Mouse (Mus musculus): ENCODE data around the gene Rabep2. TPM values are rescaled to one million over a fixed set of nuclear protein-coding genes. Genes with fewer than 3 reads are reported as not detected.

Rabep2 gene
- polyA plus RNA-seq, 1 experiment: 21.9 TPM

GRCm38 (mm10) chr7:126408686-126409085, 19.9 kb upstream of the Rabep2 start:
- H3K4me3 ChIP-seq (ENCODE audit: insufficient read depth, low read length): no peak overlapping the region
- TF ChIP-seq POLR2A (IDR thresholded peaks at IDR 0.05; ENCODE audit: extremely low read depth, insufficient read depth, low read length): no peak
- TF ChIP-seq CTCF (IDR thresholded peaks at IDR 0.05; ENCODE audit: extremely low read depth, insufficient read depth, low read length): no peak
- no peaks in the 10 kb centered on the region for H3K4me1 ChIP-seq (ENCODE audit: control insufficient read depth, insufficient read depth, low read length)
- no peak overlapping the region for H3K27ac ChIP-seq (ENCODE audit: insufficient read depth, low read length)

GRCm38 (mm10) chr7:126411061-126411460, 17.5 kb upstream of the Rabep2 start:
- no peaks in the 10 kb centered on the region for H3K4me1 ChIP-seq (ENCODE audit: control insufficient read depth, insufficient read depth, low read length)
- no peak overlapping the region for H3K4me3 ChIP-seq (ENCODE audit: insufficient read depth, low read length)
- H3K27ac ChIP-seq (ENCODE audit: insufficient read depth, low read length): no peak overlapping the region
- TF ChIP-seq CTCF (IDR thresholded peaks at IDR 0.05; ENCODE audit: extremely low read depth, insufficient read depth, low read length) (no peak), POLR2A (IDR thresholded peaks at IDR 0.05; ENCODE audit: extremely low read depth, insufficient read depth, low read length) (no peak)

- H3K27ac ChIP-seq (ENCODE audit: insufficient read depth, low read length): no peak within 1 kb of the TSS
- H3K4me1 ChIP-seq (ENCODE audit: control insufficient read depth, insufficient read depth, low read length): no peaks in the 10 kb centered on the region
- no peak within 1 kb of the TSS for H3K4me3 ChIP-seq (ENCODE audit: insufficient read depth, low read length)
- TF ChIP-seq CTCF (IDR thresholded peaks at IDR 0.05; ENCODE audit: extremely low read depth, insufficient read depth, low read length): no peak
- no peak for TF ChIP-seq POLR2A (IDR thresholded peaks at IDR 0.05; ENCODE audit: extremely low read depth, insufficient read depth, low read length)
These were observed 13.8 kb upstream of the Rabep2 start, which contains the start of gene Cd19 for GRCm38 (mm10) chr7:126414725-126415124. Gene Cd19, minus strand, starts transcription at chr7:126414889.

- Histone ChIP-seq H3K27ac (ENCODE audit: insufficient read depth, low read length) (no peak overlapping the region), H3K4me1 (ENCODE audit: control insufficient read depth, insufficient read depth, low read length) (no peaks in the 10 kb centered on the region), H3K4me3 (ENCODE audit: insufficient read depth, low read length) (no peak overlapping the region)
- TF ChIP-seq CTCF (IDR thresholded peaks at IDR 0.05; ENCODE audit: extremely low read depth, insufficient read depth, low read length): no peak
- TF ChIP-seq POLR2A (IDR thresholded peaks at IDR 0.05; ENCODE audit: extremely low read depth, insufficient read depth, low read length): no peak
These were observed 11.9 kb upstream of the Rabep2 start for GRCm38 (mm10) chr7:126416615-126417014.

GRCm38 (mm10) chr7:126417045-126417444, 11.5 kb upstream of the Rabep2 start:
- no peaks in the 10 kb centered on the region for H3K4me1 ChIP-seq (ENCODE audit: control insufficient read depth, insufficient read depth, low read length)
- H3K4me3 ChIP-seq (ENCODE audit: insufficient read depth, low read length): no peak overlapping the region
- H3K27ac ChIP-seq (ENCODE audit: insufficient read depth, low read length): no peak overlapping the region
- TF ChIP-seq POLR2A (IDR thresholded peaks at IDR 0.05; ENCODE audit: extremely low read depth, insufficient read depth, low read length) (no peak), CTCF (IDR thresholded peaks at IDR 0.05; ENCODE audit: extremely low read depth, insufficient read depth, low read length) (no peak)

- Histone ChIP-seq H3K4me3 (ENCODE audit: insufficient read depth, low read length) (no peak overlapping the region), H3K27ac (ENCODE audit: insufficient read depth, low read length) (no peak overlapping the region), H3K4me1 (ENCODE audit: control insufficient read depth, insufficient read depth, low read length) (no peaks in the 10 kb centered on the region)
- TF ChIP-seq POLR2A (IDR thresholded peaks at IDR 0.05; ENCODE audit: extremely low read depth, insufficient read depth, low read length): no peak
- TF ChIP-seq CTCF (IDR thresholded peaks at IDR 0.05; ENCODE audit: extremely low read depth, insufficient read depth, low read length): no peak
These were observed 11.0 kb upstream of the Rabep2 start for GRCm38 (mm10) chr7:126417606-126418005.

- TF ChIP-seq CTCF (IDR thresholded peaks at IDR 0.05; ENCODE audit: extremely low read depth, insufficient read depth, low read length): no peak
- TF ChIP-seq POLR2A (IDR thresholded peaks at IDR 0.05; ENCODE audit: extremely low read depth, insufficient read depth, low read length): no peak
- H3K4me1 ChIP-seq (ENCODE audit: control insufficient read depth, insufficient read depth, low read length): no peaks in the 10 kb centered on the region
These were observed 10.1 kb upstream of the Rabep2 start for GRCm38 (mm10) chr7:126418496-126418895.

GRCm38 (mm10) chr7:126421756-126422155, 6.8 kb upstream of the Rabep2 start:
- Histone ChIP-seq H3K4me1 (ENCODE audit: control insufficient read depth, insufficient read depth, low read length) (no peaks in the 10 kb centered on the region), H3K27ac (ENCODE audit: insufficient read depth, low read length) (no peak overlapping the region)
- TF ChIP-seq POLR2A (IDR thresholded peaks at IDR 0.05; ENCODE audit: extremely low read depth, insufficient read depth, low read length) (no peak), CTCF (IDR thresholded peaks at IDR 0.05; ENCODE audit: extremely low read depth, insufficient read depth, low read length) (no peak)

More at GRCm38 (mm10) chr7:126418496-126418895, 10.1 kb upstream of the Rabep2 start:
- no peak overlapping the region for H3K4me3 ChIP-seq (ENCODE audit: insufficient read depth, low read length)
- H3K27ac ChIP-seq (ENCODE audit: insufficient read depth, low read length): no peak overlapping the region

GRCm38 (mm10) chr7:126424161-126424560, 4.4 kb upstream of the Rabep2 start:
- Histone ChIP-seq H3K4me1 (ENCODE audit: control insufficient read depth, insufficient read depth, low read length) (no peaks in the 10 kb centered on the region), H3K4me3 (ENCODE audit: insufficient read depth, low read length) (no peak overlapping the region), H3K27ac (ENCODE audit: insufficient read depth, low read length) (no peak overlapping the region)
- TF ChIP-seq CTCF (IDR thresholded peaks at IDR 0.05; ENCODE audit: extremely low read depth, insufficient read depth, low read length): no peak

More at GRCm38 (mm10) chr7:126421756-126422155, 6.8 kb upstream of the Rabep2 start:
- no peak overlapping the region for H3K4me3 ChIP-seq (ENCODE audit: insufficient read depth, low read length)

- no peak overlapping the region for H3K4me3 ChIP-seq (ENCODE audit: insufficient read depth, low read length)
- TF ChIP-seq CTCF (IDR thresholded peaks at IDR 0.05; ENCODE audit: extremely low read depth, insufficient read depth, low read length): no peak
- TF ChIP-seq POLR2A (IDR thresholded peaks at IDR 0.05; ENCODE audit: extremely low read depth, insufficient read depth, low read length): no peak
- H3K4me1 ChIP-seq (ENCODE audit: control insufficient read depth, insufficient read depth, low read length): peaks cover 4% of the 10 kb centered on the region
These were observed 1.2 kb upstream of the Rabep2 start for GRCm38 (mm10) chr7:126427323-126427860.

More at GRCm38 (mm10) chr7:126427323-126427860, 1.2 kb upstream of the Rabep2 start:
- H3K27ac ChIP-seq (ENCODE audit: insufficient read depth, low read length): no peak overlapping the region

Measured in cortical plate, adult 2 months (tissue).